Mouse (Mus musculus) E14TG2a.4 (cell line): ENCODE measurements around the gene Gm20517.

Source experiments
- H3K27me3 ChIP-seq: 2 replicates; pipeline ENCODE4 v1.6.1; 2014; ENCODE audit warnings: low read length, control low read depth; ENCODE audit not compliant: insufficient read depth
- H3K36me3 ChIP-seq: 2 replicates; pipeline ENCODE4 v1.6.1; 2014; ENCODE audit warnings: low read length, control low read depth; ENCODE audit not compliant: insufficient read depth
- H3K4me1 ChIP-seq: replicated peaks from 2 replicates; pipeline ENCODE4 v1.6.1; 2014; ENCODE audit warnings: low read depth, low read length, control low read depth
- H3K4me3 ChIP-seq: replicated peaks from 2 replicates; pipeline ENCODE4 v1.5.1; 2014; ENCODE audit warnings: mild to moderate bottlenecking, low read length
- H3K9me3 ChIP-seq: 2 replicates; pipeline ENCODE4 v1.6.1; 2014; ENCODE audit warnings: low read length, control low read depth
- CTCF ChIP-seq: conservative IDR thresholded peaks from 2 replicates; pipeline ENCODE4 v1.5.1; 2014; ENCODE audit warnings: low read length
- NANOG ChIP-seq: IDR thresholded peaks from 2 replicates; pipeline ENCODE4 v1.6.1; 2014; ENCODE audit warnings: borderline replicate concordance, low read length, mixed read lengths
- POU5F1 ChIP-seq: IDR thresholded peaks from 2 replicates; pipeline ENCODE4 v1.6.1; 2014; ENCODE audit warnings: low read length, borderline replicate concordance

Gm20517 gene

DNA sequence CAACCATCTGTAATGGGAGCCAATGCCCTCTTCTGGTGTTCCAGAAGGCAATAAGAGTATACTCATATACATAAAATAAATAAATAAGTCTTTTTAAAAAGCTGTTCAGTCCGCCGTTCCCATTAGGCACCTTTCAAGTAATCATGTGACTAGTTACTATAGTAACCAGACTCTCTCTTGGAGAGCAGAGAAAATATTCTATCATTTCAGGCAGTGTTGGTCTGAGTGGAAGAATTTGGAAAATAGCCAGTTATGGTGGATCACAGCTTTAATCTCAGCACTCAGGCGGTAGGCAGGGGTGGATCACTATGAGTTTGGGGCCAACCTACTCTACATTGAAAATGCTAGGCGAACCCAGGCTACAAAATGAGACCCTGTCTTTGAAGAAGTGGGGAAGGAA, 57.8 kb downstream of the Gm20517 start:
- Histone ChIP-seq H3K36me3 (no peaks in the 10 kb centered on the region), H3K9me3 (no peaks in the 10 kb centered on the region), H3K27me3 (peaks cover 9% of the 10 kb centered on the region), H3K4me1 (peaks cover 60% of the 10 kb centered on the region), H3K4me3 (no peak overlapping the region)
- TF ChIP-seq POU5F1 (no peak), NANOG (no peak), CTCF (no peak)

DNA sequence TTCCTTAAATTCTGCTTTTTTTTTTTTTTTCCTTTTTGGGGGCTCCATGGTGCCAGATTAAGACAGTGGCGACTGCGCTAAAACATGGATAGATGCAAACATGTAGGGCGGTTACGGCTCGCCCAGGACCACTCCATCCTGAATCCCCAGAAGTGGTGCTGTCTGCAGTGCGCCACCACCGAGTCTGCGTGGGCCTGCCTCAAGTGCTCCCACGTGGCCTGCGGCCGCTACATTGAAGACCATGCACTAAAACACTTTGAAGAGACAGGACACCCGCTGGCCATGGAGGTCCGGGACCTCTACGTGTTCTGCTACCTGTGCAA, 60.6 kb downstream of the Gm20517 start:
- H3K27me3 ChIP-seq = peaks cover 9% of the 10 kb centered on the region

DNA sequence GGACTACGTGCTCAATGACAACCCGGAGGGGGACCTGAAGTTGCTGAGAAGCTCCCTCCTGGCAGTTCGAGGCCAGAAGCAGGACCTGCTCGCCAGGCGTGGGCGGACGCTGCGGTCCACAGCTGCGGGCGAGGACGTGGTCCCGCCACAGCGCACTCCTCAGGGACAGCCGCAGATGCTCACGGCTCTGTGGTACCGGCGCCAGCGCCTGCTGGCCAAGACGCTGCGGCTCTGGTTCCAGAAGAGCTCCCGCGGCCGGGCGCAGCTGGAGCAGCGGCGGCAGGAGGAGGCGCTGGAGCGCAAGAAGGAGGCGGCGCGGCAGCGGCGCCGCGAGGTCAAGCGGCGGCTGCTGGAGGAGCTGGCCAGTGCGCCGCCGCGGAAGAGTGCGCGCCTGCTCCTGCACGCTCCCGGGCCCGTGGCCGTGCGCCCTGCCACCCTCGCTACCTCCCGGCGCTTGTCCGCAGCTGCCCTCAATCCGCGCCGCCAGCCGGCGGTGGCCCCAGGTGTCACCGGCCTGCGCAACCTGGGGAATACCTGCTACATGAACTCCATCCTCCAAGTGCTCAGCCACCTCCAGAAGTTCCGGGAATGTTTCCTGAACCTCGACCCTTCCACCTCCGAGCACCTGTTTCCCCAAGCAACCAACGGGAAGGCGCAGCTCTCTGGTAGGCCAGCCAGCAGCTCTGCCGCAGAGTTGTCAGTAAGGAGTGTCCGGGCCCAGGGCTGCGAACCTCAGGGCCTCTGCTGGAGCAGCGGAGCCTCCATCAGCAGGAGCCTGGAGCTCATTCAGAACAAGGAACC, 61.1 kb downstream of the Gm20517 start:
- H3K4me1 ChIP-seq = peaks cover 58% of the 10 kb centered on the region
- H3K27me3 ChIP-seq = peaks cover 9% of the 10 kb centered on the region
- peaks cover 28% of the 10 kb centered on the region for H3K36me3 ChIP-seq
- H3K9me3 ChIP-seq = no peaks in the 10 kb centered on the region
- TF ChIP-seq POU5F1 (no peak), NANOG (no peak), CTCF (no peak)
- H3K4me3 ChIP-seq = peak overlapping the region; percentile 82

More for the DNA sequence above, 60.6 kb downstream of the Gm20517 start:
- TF ChIP-seq POU5F1 = no peak
- TF ChIP-seq CTCF = no peak
- TF ChIP-seq NANOG = no peak
- H3K9me3 ChIP-seq = no peaks in the 10 kb centered on the region
- peaks cover 22% of the 10 kb centered on the region for H3K36me3 ChIP-seq
- peaks cover 59% of the 10 kb centered on the region for H3K4me1 ChIP-seq
- H3K4me3 ChIP-seq = peak overlapping the region; percentile 82

GRCm38 (mm10) chr17:47676581-47676980, 65.2 kb downstream of the Gm20517 start:
- Histone ChIP-seq H3K27me3 (no peaks in the 10 kb centered on the region), H3K4me1 (peaks cover 32% of the 10 kb centered on the region), H3K4me3 (no peak overlapping the region), H3K9me3 (no peaks in the 10 kb centered on the region), H3K36me3 (peaks cover 68% of the 10 kb centered on the region)
- TF ChIP-seq CTCF (peak; percentile 96), POU5F1 (no peak)

DNA sequence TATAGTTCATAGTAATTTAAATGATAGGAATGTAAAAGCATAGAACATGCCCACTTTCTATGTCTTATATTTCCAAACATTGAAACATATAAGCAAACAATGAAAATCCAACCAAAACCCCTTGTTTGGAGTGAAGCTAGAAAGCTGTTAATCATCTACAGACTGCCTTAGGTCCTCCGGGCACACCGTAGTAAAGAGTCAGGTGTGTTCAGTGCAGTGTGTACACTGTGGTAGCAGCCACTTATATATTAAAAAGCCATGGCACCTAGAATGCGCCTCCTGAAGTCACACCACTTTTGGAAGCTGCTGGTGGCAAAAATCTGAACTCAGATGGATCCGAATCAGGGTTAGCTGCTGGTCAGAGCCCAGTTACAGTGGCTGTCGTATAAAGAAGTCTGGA, 66.8 kb downstream of the Gm20517 start:
- H3K27me3 ChIP-seq = no peaks in the 10 kb centered on the region
- H3K36me3 ChIP-seq = peaks cover 84% of the 10 kb centered on the region
- TF ChIP-seq CTCF = no peak
- no peak overlapping the region for H3K4me3 ChIP-seq
- no peaks in the 10 kb centered on the region for H3K9me3 ChIP-seq
- peaks cover 39% of the 10 kb centered on the region for H3K4me1 ChIP-seq

GRCm38 (mm10) chr17:47678702-47679101, 67.3 kb downstream of the Gm20517 start:
- Histone ChIP-seq H3K27me3 (no peaks in the 10 kb centered on the region), H3K9me3 (no peaks in the 10 kb centered on the region), H3K4me3 (no peak overlapping the region), H3K36me3 (peaks cover 89% of the 10 kb centered on the region), H3K4me1 (peaks cover 37% of the 10 kb centered on the region)
- no peak for TF ChIP-seq NANOG
- no peak for TF ChIP-seq POU5F1
- TF ChIP-seq CTCF = no peak

DNA sequence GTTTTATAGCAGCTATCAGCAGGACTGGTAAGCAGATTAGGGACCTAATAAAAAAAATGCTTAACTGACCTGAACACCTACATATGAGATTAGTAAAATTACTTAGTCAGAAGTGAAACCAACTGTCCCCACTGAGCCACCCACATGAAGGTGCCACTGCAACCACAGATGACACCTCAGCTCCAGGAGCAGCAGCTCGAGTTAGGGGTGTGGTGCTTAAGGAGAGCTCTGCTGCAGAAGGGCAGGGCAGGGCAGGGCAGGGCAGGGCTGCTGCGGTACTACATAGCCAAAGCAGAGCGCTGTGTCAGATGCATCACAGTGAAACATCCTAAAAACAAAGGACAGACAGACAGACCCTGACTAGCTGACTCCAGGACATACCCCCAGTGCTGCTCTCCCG, 71.4 kb downstream of the Gm20517 start:
- H3K4me1 ChIP-seq = peaks cover 52% of the 10 kb centered on the region
- peaks cover 93% of the 10 kb centered on the region for H3K36me3 ChIP-seq
- H3K4me3 ChIP-seq = no peak overlapping the region
- no peaks in the 10 kb centered on the region for H3K9me3 ChIP-seq
- H3K27me3 ChIP-seq = no peaks in the 10 kb centered on the region
- TF ChIP-seq CTCF (no peak), POU5F1 (no peak), NANOG (no peak)

DNA sequence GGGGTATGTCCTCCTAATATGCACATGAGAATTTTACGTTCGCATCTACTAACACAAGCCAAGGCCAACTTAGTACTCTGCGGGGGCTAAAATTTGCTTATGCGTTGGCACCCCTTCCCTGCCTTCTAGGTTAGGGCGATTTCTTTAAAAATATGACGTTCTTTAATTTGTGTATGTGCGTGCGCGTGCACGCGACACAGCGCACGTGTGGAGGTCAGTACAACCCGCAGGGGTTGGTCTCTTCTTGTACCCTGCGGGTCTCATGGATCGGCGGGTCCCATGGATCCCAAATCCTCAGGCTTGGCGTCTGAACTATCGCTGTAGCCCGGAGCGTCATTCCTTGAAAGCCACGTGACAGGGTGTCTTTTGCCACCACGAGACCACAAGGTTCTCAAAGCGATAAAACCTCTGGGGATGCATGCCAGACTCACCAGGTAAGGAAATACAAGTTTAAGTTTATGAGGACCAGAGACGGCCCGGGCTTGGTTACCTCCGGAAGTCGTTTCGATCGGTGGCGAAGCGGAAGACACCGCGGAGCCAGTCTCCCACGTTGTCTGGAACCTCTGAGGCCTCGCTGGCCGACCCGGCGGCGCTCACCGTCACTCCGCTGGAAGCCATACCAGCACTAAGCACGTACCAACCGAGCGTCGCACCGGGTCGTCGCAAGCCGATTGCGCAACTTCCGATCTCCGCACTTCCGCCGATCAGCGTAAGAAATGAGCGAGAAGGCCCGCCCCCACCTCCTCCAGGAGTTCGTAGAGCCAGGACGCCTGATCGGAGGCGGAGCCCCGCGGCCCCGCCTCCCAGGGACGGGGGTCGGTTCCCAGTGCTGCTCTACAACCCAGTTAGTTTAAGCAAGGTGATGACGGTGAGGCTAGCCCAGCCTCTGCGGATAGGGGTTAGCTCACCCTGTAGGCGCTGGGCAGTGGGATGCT, 76.3 kb downstream of the Gm20517 start:
- H3K9me3 ChIP-seq = no peaks in the 10 kb centered on the region
- peaks cover 36% of the 10 kb centered on the region for H3K27me3 ChIP-seq
- TF ChIP-seq NANOG = peak; percentile 12; the same call in 1 of the 2 replicates
- TF ChIP-seq CTCF = no peak
- H3K4me1 ChIP-seq = peaks cover 78% of the 10 kb centered on the region
- H3K4me3 ChIP-seq = peak overlapping the region; percentile 98
- H3K36me3 ChIP-seq = peaks cover 46% of the 10 kb centered on the region
